Mouse (Mus musculus) kidney, embryonic 14.5 days (tissue): ENCODE data around the gene Rbm5. TPM values are rescaled to one million over a fixed set of nuclear protein-coding genes. Genes with fewer than 3 reads are reported as not detected.

Source experiments
- ATAC-seq: fragments of 200-750 bp; cut with Nextera tagmentation; 2 replicates; pipeline ENCODE4 v1.8.0; 2017; ENCODE audit warnings: moderate number of reproducible peaks, mild to moderate bottlenecking, moderate TSS enrichment, moderate library complexity; ENCODE audit not compliant: low FRiP score, low TSS enrichment
- H3K27ac ChIP-seq: fragments of 300-500 bp; sonication (generic); 2 replicates; pipeline ENCODE4 v1.5.1; 2014; ENCODE audit warnings: low read depth, mild to moderate bottlenecking, low read length, moderate library complexity, mixed read lengths
- H3K27me3 ChIP-seq: fragments of 300-500 bp; sonication (generic); 2 replicates; pipeline ENCODE4 v1.6.1; 2014; ENCODE audit warnings: mild to moderate bottlenecking, low read length; ENCODE audit not compliant: control insufficient read depth, insufficient read depth
- H3K36me3 ChIP-seq: fragments of 300-500 bp; sonication (generic); 2 replicates; pipeline ENCODE4 v1.6.1; 2014; ENCODE audit warnings: low read length, mixed read lengths; ENCODE audit not compliant: control insufficient read depth, insufficient read depth
- H3K4me1 ChIP-seq: fragments of 300-500 bp; sonication (generic); 2 replicates; pipeline ENCODE4 v1.6.1; 2014; ENCODE audit warnings: low read length, mixed read lengths; ENCODE audit not compliant: control insufficient read depth, insufficient read depth
- H3K4me2 ChIP-seq: fragments of 300-500 bp; sonication (generic); replicated peaks from 2 replicates; pipeline ENCODE4 v1.6.1; 2014; ENCODE audit warnings: low read depth, mild to moderate bottlenecking, low read length
- H3K4me3 ChIP-seq: fragments of 300-500 bp; sonication (generic); 2 replicates; pipeline ENCODE4 v1.5.1; 2014; ENCODE audit warnings: mild to moderate bottlenecking, low read length
- H3K9ac ChIP-seq: fragments of 300-500 bp; sonication (generic); 2 replicates; pipeline ENCODE4 v1.6.1; 2014; ENCODE audit warnings: low read depth, mild to moderate bottlenecking, low read length, moderate library complexity
- H3K9me3 ChIP-seq: fragments of 300-500 bp; sonication (generic); 2 replicates; pipeline ENCODE4 v1.6.1; 2016; ENCODE audit warnings: low read length; ENCODE audit not compliant: control insufficient read depth
- WGBS: fragments of 180-500 bp; shearing (Covaris S2); extraction: QIAGEN DNeasy Blood & Tissue Kit; methylation state at CpG from one replicate; pipeline ENCODE4 v1.1.7; 2014; 5-methylcytosine and 5-hydroxymethylcytosine counted together
- polyA plus RNA-seq: library from polyadenylated mRNA; unstranded; fragments of >200 nt; fragmentation: Nextera tagmentation; extraction: Ambion mirVana; gene quantifications from 2 replicates; pipeline ENCODE4 v1.2.1, GENCODE M21; 2014

Rbm5 gene
- polyA plus RNA-seq, 1 experiment from 2014 or later: 193 TPM

DNA sequence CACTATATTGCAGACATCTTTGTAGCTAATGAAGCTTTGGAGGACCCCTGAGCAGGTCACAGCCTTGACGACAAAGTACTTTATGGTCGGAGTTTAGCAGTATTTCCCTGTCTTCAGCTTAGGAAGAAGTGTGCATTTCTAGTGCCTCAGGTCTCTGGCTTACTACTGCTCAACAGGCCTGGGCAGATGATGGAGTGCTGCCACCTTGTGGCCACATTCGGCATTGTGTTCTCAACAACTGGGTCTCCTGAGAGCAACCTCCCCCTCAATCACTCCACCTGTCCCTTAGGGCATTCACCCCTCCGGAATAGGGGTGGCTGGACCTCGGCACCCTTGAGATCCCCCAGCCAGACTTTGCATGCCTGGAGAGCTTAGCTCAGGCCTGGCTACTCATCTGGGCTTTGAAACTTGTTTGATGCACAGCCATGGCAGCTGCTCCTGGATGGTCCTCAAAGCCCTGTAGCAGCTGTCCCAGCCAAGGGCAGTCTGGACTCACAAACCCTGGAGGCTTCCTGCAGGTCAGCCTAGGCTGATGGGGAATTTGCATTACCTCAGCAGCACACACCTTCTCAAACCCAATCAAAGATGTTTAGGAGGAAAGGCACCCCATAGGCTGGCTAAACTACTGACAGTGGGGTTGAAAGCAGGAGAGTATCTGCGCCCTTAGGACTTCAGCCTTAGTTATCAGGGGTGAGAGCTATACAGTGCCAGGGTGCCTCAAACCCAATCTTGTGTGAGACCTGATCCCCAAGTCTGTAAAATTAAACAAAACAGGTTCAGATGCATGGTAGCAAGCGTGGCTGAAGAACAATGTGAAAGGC is 32.6 kb downstream of the Rbm5 start:
- Histone ChIP-seq H3K9me3 (no peaks in the 10 kb centered on the region), H3K9ac (no peak overlapping the region), H3K4me1 (peaks cover 31% of the 10 kb centered on the region), H3K36me3 (peaks cover 50% of the 10 kb centered on the region), H3K27ac (peak overlapping the region; percentile 26; the same call in 1 of the 2 replicates), H3K27me3 (no peaks in the 10 kb centered on the region), H3K4me3 (no peak overlapping the region), H3K4me2 (no peak overlapping the region)
- WGBS: 20% methylated on average over 7 of the region's 7 CpGs
- ATAC-seq: peak; percentile 63

DNA sequence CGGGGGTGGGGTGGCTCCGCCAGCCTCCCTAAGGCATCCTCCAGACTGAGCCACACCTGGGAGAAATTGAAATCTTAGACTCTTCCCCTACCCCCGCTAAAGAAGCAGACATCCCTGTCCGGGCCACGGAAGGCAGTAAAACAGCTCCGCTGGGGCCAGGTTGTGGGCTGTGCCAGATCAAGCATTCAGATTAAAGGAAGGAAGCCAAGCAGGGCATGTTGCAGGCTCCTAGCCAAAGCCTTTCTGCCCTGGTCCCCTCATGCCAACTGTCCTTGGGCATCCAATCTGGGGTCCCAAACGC is 34.7 kb downstream of the Rbm5 start:
- no peaks in the 10 kb centered on the region for H3K27me3 ChIP-seq
- peak overlapping the region; percentile 85 for H3K27ac ChIP-seq
- H3K4me3 ChIP-seq: 0 out of 2 replicates have a peak overlapping the region, but pooled peaks have one; percentile 2
- H3K9ac ChIP-seq: peak overlapping the region; percentile 40; the same call in 1 of the 2 replicates
- peak; percentile 78 for ATAC-seq
- no peaks in the 10 kb centered on the region for H3K9me3 ChIP-seq
- under 1% methylated on average over 7 of the region's 7 CpGs for WGBS
- peaks cover 29% of the 10 kb centered on the region for H3K36me3 ChIP-seq
- H3K4me2 ChIP-seq: peak overlapping the region; percentile 38
- H3K4me1 ChIP-seq: peaks cover 31% of the 10 kb centered on the region

DNA sequence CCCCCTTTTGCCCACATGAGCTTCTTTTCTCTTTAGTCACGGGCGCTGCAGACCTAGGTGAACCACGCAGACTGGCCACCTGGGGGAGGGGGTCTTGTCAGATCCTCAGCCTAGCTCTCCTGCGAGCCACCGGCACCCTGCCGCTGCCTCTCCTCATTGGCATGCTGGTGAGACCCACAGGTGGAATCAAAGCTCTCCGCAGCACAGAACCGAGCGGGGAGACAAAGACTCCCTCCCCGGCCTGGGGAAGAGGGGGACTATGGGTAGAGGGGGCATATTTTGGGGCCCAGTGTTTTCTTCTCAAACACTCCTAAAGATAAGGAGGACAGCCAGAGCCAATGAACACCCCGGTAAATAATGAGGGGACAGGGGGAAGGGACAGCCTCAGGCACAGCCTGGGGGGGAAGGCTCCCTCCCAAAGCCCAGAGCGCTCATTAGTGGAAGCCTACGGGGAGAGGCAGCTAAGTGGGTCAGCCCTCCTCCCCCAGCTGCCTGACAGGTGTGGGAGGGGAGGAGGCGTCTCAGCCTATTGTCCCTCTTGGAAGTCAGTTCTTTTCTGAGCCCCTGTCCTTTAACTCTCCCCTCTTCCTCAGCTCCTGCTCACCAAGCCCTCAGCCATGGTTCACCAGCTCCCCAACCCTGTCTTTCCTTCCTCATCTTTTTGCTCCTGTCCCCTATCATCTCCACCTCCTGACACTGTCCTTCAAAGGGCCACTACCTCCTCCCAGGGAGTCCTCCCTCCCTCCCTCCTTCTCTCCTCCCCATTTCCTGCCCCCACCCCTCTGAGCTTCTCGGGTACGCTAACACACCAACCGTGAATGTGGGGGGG is 35.2 kb downstream of the Rbm5 start:
- Histone ChIP-seq H3K4me1 (peaks cover 34% of the 10 kb centered on the region), H3K27me3 (no peaks in the 10 kb centered on the region), H3K4me3 (peak overlapping the region; percentile 13; the same call in 1 of the 2 replicates), H3K9me3 (no peaks in the 10 kb centered on the region), H3K27ac (peak overlapping the region; percentile 85), H3K36me3 (peaks cover 24% of the 10 kb centered on the region), H3K4me2 (peak overlapping the region; percentile 38), H3K9ac (peak overlapping the region; percentile 40)
- ATAC-seq: peak; percentile 14; the same call in 1 of the 2 replicates
- WGBS: 4% methylated on average over 17 of the region's 17 CpGs

GRCm38 (mm10) chr9:107734567-107734971 is 36.2 kb downstream of the Rbm5 start:
- ATAC-seq: no peak
- Histone ChIP-seq H3K4me2 (no peak overlapping the region), H3K27me3 (no peaks in the 10 kb centered on the region), H3K4me1 (peaks cover 36% of the 10 kb centered on the region), H3K36me3 (peaks cover 14% of the 10 kb centered on the region), H3K27ac (peak overlapping the region; percentile 85; the same call in 1 of the 2 replicates), H3K9ac (0 out of 2 replicates have a peak overlapping the region, but pooled peaks have one; percentile 40), H3K9me3 (no peaks in the 10 kb centered on the region), H3K4me3 (no peak overlapping the region)
- WGBS: 37% methylated on average over 7 of the region's 7 CpGs

DNA sequence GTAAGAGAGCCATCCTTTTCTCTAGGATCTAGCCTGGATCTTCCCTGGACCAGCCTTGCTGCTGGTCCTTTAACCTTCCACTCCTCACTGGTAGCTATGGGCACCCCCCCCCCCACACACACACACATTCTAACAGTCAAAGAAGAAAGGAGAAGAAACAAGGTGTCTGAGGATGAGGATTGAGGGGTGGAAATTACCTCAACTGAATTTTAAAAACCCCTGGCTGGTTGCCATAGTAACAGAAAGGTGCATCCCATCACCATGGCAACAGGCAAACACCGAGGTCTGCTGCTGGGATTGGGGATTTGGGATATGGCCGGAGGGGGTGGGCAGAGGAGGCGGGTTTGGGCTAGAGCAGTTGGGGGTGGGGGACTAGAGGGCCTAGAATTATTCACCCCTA is 41.1 kb downstream of the Rbm5 start:
- no peak overlapping the region for H3K9ac ChIP-seq
- H3K4me3 ChIP-seq: no peak overlapping the region
- H3K4me1 ChIP-seq: peaks cover 32% of the 10 kb centered on the region
- H3K4me2 ChIP-seq: no peak overlapping the region
- H3K27ac ChIP-seq: no peak overlapping the region
- no peak for ATAC-seq
- H3K9me3 ChIP-seq: no peaks in the 10 kb centered on the region
- 49% methylated on average over 3 of the region's 3 CpGs for WGBS
- H3K36me3 ChIP-seq: no peaks in the 10 kb centered on the region
- no peaks in the 10 kb centered on the region for H3K27me3 ChIP-seq

DNA sequence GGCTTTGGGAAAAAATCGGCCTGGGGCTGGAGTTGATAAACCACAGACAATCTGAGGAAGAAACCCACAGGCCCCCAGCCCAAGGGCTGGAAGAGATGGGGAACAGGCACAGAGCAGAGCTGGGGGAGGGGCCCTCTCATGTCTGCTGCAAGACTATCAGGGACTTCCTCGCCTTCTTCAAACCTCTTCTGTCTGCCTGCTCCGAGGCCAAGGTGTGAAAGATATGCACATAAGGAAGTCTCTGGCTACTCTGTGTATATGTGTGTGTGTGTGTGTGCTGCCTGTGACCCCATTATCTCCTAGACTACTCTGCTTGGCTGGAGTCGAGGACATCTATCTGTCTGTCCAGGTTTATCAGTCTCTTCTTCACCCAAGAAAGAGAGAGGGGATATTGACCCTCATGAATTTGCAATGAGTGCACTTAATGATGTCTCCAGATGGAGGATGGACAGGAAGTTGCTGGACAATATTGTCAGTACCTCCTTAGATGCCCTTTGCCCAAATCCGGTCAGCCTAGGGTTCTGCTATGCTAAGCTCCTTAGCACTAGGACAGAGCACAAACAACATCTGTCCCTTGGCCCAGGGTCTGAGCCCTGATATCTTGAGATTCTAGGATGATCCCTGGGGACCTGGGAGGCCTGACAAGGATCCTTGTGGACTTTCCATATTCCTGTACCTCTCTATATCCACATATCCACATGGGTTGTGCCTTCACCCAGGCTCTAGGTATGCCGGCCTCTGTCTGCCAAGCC is 41.7 kb downstream of the Rbm5 start:
- H3K27ac ChIP-seq: no peak overlapping the region
- H3K4me2 ChIP-seq: no peak overlapping the region

DNA sequence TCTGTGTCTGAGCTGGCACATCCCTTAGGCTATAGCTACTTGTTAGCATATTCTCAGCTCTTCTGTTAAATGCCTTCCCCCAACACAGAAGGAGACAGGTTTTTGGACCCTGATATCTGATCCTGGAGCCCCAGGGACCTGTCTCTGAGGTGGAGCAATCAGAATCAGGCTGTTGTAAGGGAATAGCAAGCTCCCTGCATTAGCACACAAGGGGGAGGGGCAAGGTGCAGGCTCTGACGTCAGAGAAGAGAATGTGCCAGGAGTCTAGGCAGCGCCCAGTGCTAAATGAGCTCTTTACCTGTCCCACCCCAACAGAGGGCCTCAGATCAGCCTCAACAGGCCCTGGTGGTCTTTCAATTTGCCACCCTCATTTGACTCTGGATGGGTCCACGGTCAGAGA is 43.8 kb downstream of the Rbm5 start:
- no peak for ATAC-seq
- no peaks in the 10 kb centered on the region for H3K36me3 ChIP-seq
- peak overlapping the region; percentile 65; the same call in 1 of the 2 replicates for H3K27ac ChIP-seq
- H3K27me3 ChIP-seq: no peaks in the 10 kb centered on the region
- H3K4me2 ChIP-seq: no peak overlapping the region
- no peak overlapping the region for H3K9ac ChIP-seq
- 38% methylated on average over 3 of the region's 3 CpGs for WGBS
- no peaks in the 10 kb centered on the region for H3K9me3 ChIP-seq
- no peak overlapping the region for H3K4me3 ChIP-seq
- peaks cover 50% of the 10 kb centered on the region for H3K4me1 ChIP-seq

More for the DNA sequence above, 41.7 kb downstream of the Rbm5 start:
- 71% methylated on average over 6 of the region's 6 CpGs for WGBS
- no peak overlapping the region for H3K4me3 ChIP-seq
- H3K27me3 ChIP-seq: no peaks in the 10 kb centered on the region
- ATAC-seq: no peak
- H3K4me1 ChIP-seq: peaks cover 32% of the 10 kb centered on the region
- no peak overlapping the region for H3K9ac ChIP-seq
- H3K9me3 ChIP-seq: no peaks in the 10 kb centered on the region
- no peaks in the 10 kb centered on the region for H3K36me3 ChIP-seq

DNA sequence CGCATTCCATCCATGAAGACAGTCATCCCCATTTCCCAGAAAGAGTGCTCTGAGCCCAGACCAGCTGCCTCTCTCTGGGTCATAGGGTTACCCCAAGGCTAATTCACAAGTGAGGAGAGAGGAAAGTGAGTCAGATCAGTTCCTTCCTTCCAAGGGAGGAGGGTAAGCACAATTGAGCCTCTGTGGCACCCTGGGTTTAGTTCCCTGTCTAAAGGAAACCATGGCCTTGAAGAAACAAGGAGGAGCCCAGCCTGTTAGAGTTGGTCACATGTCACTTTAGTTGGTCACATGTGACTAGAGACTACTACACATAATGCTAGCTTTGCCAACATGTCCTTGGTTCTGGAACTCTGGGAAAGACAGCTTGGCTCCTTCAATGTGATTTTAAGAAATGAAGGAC is 46.0 kb downstream of the Rbm5 start:
- Histone ChIP-seq H3K9ac (no peak overlapping the region), H3K27me3 (no peaks in the 10 kb centered on the region), H3K4me2 (no peak overlapping the region), H3K27ac (peak overlapping the region; percentile 92), H3K4me3 (no peak overlapping the region), H3K36me3 (no peaks in the 10 kb centered on the region), H3K9me3 (no peaks in the 10 kb centered on the region), H3K4me1 (peaks cover 48% of the 10 kb centered on the region)
- no peak for ATAC-seq
- 68% methylated on average over 1 of the region's 1 CpGs for WGBS
